Mouse (Mus musculus) erythroblast, embryonic 14.5 days (primary cell): Measurements from ENCODE around the gene Car3.

Experiments used
- GATA1 ChIP-seq: IDR thresholded peaks from 2 replicates; pipeline ENCODE4 v1.6.1; 2012; ENCODE audit warnings: low read length, inconsistent platforms, mixed read lengths
- TAL1 ChIP-seq: IDR thresholded peaks from 3 replicates; pipeline ENCODE4 v1.6.1; 2012; ENCODE audit warnings: low read length, inconsistent platforms, mixed read lengths

GRCm38 (mm10) chr3:14853966-14854365, 9.3 kb upstream of the Car3 start:
- TF ChIP-seq GATA1 (no peak), TAL1 (no peak)
